ENCODE assay signal across 16 mouse cellular contexts in the genomic region with DNA sequence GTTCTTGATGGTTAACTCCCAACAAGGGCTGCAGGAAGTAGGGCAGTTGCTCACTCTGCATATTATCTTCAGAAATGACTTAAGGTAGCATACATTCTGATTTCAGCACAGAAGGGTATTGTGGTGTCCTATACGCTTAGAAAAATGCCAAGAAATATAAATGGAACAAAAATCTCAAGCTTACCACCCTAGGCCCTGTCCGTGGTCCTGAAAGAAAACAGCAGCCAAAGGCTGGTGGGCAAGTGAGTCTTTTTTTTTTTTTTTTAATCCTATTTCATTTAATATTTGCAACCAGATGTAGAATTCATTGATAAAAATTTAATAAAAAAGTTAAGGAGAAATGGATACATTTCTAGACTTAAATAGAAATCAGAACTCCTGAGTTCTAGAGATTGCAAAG.
DNase-seq lines count a peak whose midpoint lies in the region; ATAC-seq and TF ChIP-seq lines count a peak whose summit lies in the region.
"Had no signal": no experiment of that assay in that cellular context is flagged by ENCODE, and none has a peak within 500 bp of the region (broad histone marks: within the 10 kb centered on the region; RNA-seq: fewer than 3 reads in every experiment).

No protein-coding gene starts in this region.

- no peak for TF ChIP-seq EP300 in liver, postnatal 0 days (IDR thresholded peaks at IDR 0.05; ENCODE audit: low read depth)

- WGBS in liver, postnatal 0 days (ENCODE audit: insufficient replicate concordance) = 55% methylated on average over 2 of the region's 2 CpGs
- WGBS in neural tube, embryonic 11.5 days = 61% methylated on average over 2 of the region's 2 CpGs
- 61% methylated on average over 2 of the region's 2 CpGs for WGBS in forebrain, embryonic 12.5 days

- TF ChIP-seq CTCF in liver, postnatal 0 days (IDR thresholded peaks at IDR 0.05; ENCODE audit: low read depth) = no peak
- no peak for TF ChIP-seq CTCF in left cerebral cortex, adult 2 months (IDR thresholded peaks at IDR 0.05)

- no peak for ATAC-seq in liver, postnatal 0 days
- ATAC-seq in neural tube, embryonic 11.5 days (ENCODE audit: insufficient read depth, low FRiP score, low TSS enrichment) = no peak
- ATAC-seq in forebrain, embryonic 12.5 days (ENCODE audit: low FRiP score) = no peak
- ATAC-seq: forebrain, embryonic 14.5 days; midbrain, embryonic 15.5 days had no signal

- H3K27me3 ChIP-seq in liver, postnatal 0 days (ENCODE audit: insufficient read depth, low read length) = no peaks in the 10 kb centered on the region
- H3K27me3 ChIP-seq in neural tube, embryonic 11.5 days (ENCODE audit: control insufficient read depth, insufficient read depth, low read length) = no peaks in the 10 kb centered on the region
- no peaks in the 10 kb centered on the region for H3K27me3 ChIP-seq in forebrain, embryonic 12.5 days
- H3K27me3 ChIP-seq: embryonic facial prominence, embryonic 15.5 days; midbrain, embryonic 15.5 days had no signal

- DNase-seq in liver = peak; percentile 20
- DNase-seq in liver, postnatal 0 days = no peak
- peak; percentile 29 for DNase-seq in Muller cell, postnatal 12 days (ENCODE audit: inconsistent ontology term)
- peak; percentile 22 for DNase-seq in embryo, embryonic 9.5 days (ENCODE audit: extremely low spot score)
- peak; percentile 42 for DNase-seq in neural tube, embryonic 11.5 days (ENCODE audit: low spot score)
- DNase-seq in testis, postnatal 14 days (ENCODE audit: low spot score) = no peak
- no peak for DNase-seq in left cerebral cortex, adult 2 months (ENCODE audit: extremely low spot score in 1 of 2, low spot score in 2 of 2)
- DNase-seq: cerebellum, adult 8-10 months; gastrocnemius, adult 2 months had no signal

- no peak overlapping the region for H3K9ac ChIP-seq in liver, postnatal 0 days (replicated peaks)
- H3K9ac ChIP-seq in neural tube, embryonic 11.5 days (ENCODE audit: low read length) = no peak overlapping the region
- H3K9ac ChIP-seq in forebrain, embryonic 12.5 days = no peak overlapping the region
- H3K9ac ChIP-seq: embryonic facial prominence, embryonic 15.5 days; heart, embryonic 13.5 days; hindbrain, embryonic 14.5 days; limb, embryonic 15.5 days; midbrain, embryonic 15.5 days had no signal

- H3K27ac ChIP-seq in liver, postnatal 0 days (ENCODE audit: low read depth) = no peak overlapping the region
- H3K27ac ChIP-seq in neural tube, embryonic 11.5 days (ENCODE audit: low read depth, low read length) = no peak overlapping the region
- no peak overlapping the region for H3K27ac ChIP-seq in forebrain, embryonic 12.5 days
- no peak overlapping the region for H3K27ac ChIP-seq in left cerebral cortex, adult 2 months
- H3K27ac ChIP-seq: embryonic facial prominence, embryonic 15.5 days; gastrocnemius, adult 2 months; heart, embryonic 13.5 days; hindbrain, embryonic 14.5 days; limb, embryonic 15.5 days; midbrain, embryonic 15.5 days had no signal

- H3K4me1 ChIP-seq in liver, postnatal 0 days (ENCODE audit: insufficient read depth) = no peaks in the 10 kb centered on the region
- H3K4me1 ChIP-seq in neural tube, embryonic 11.5 days (ENCODE audit: control insufficient read depth, insufficient read depth, low read length) = no peaks in the 10 kb centered on the region
- no peaks in the 10 kb centered on the region for H3K4me1 ChIP-seq in forebrain, embryonic 12.5 days
- H3K4me1 ChIP-seq: embryonic facial prominence, embryonic 15.5 days; heart, embryonic 13.5 days; limb, embryonic 15.5 days; midbrain, embryonic 15.5 days had no signal

- no peak overlapping the region for H3K4me3 ChIP-seq in liver, postnatal 0 days (ENCODE audit: low read depth, low read length)
- no peak overlapping the region for H3K4me3 ChIP-seq in neural tube, embryonic 11.5 days (ENCODE audit: low read depth, low read length)
- no peak overlapping the region for H3K4me3 ChIP-seq in forebrain, embryonic 12.5 days (replicated peaks)
- H3K4me3 ChIP-seq in left cerebral cortex, adult 2 months = no peak overlapping the region
- H3K4me3 ChIP-seq: embryonic facial prominence, embryonic 15.5 days; gastrocnemius, adult 2 months; heart, embryonic 13.5 days; limb, embryonic 15.5 days; midbrain, embryonic 15.5 days had no signal

- H3K4me2 ChIP-seq in liver, postnatal 0 days (ENCODE audit: low read depth, low read length) = no peak overlapping the region
- H3K4me2 ChIP-seq in neural tube, embryonic 11.5 days (ENCODE audit: low read depth) = no peak overlapping the region
- H3K4me2 ChIP-seq in forebrain, embryonic 12.5 days = no peak overlapping the region
- H3K4me2 ChIP-seq: embryonic facial prominence, embryonic 15.5 days; heart, embryonic 13.5 days; hindbrain, embryonic 14.5 days; limb, embryonic 15.5 days; midbrain, embryonic 15.5 days had no signal

- H3K9me3 ChIP-seq in liver, postnatal 0 days (ENCODE audit: low read length) = no peaks in the 10 kb centered on the region
- H3K9me3 ChIP-seq in neural tube, embryonic 11.5 days (ENCODE audit: control insufficient read depth, low read length) = no peaks in the 10 kb centered on the region
- H3K9me3 ChIP-seq in forebrain, embryonic 12.5 days = no peaks in the 10 kb centered on the region
- H3K9me3 ChIP-seq: embryonic facial prominence, embryonic 15.5 days; heart, embryonic 13.5 days; limb, embryonic 15.5 days; midbrain, embryonic 15.5 days had no signal

- intact Hi-C loops in left cerebral cortex, adult 2 months (cut with DNase I) = no loop called here

- no peaks in the 10 kb centered on the region for H3K36me3 ChIP-seq in liver, postnatal 0 days (replicated peaks; ENCODE audit: insufficient read depth, low read length)
- no peaks in the 10 kb centered on the region for H3K36me3 ChIP-seq in neural tube, embryonic 11.5 days (ENCODE audit: control insufficient read depth, insufficient read depth, low read length)
- H3K36me3 ChIP-seq in forebrain, embryonic 12.5 days (replicated peaks) = no peaks in the 10 kb centered on the region
- H3K36me3 ChIP-seq: embryonic facial prominence, embryonic 15.5 days; heart, embryonic 13.5 days; limb, embryonic 15.5 days; midbrain, embryonic 15.5 days had no signal

Comparison
In these comparisons a context has a peak if more than half of its experiments do, and no peak if none do; other contexts are left out.
1. DNase-seq: peak in liver (single experiment), Muller cell, postnatal 12 days (single experiment), embryo, embryonic 9.5 days (single experiment) and neural tube, embryonic 11.5 days (single experiment); none in liver, postnatal 0 days (single experiment), testis, postnatal 14 days (single experiment) and left cerebral cortex, adult 2 months (0 of 2).